Mouse (Mus musculus) layer of hippocampus, adult 8-10 months (tissue): Measurements from ENCODE around the gene Ltb4r2. TPM values are rescaled to one million over a fixed set of nuclear protein-coding genes. Genes with fewer than 3 reads are reported as not detected.
A peak's percentile ranks its signal among the peaks of the same experiment; 100 is the strongest.

Experiments
- DNase-seq, 2 experiments: peaks; one replicate each; pipeline ENCODE4 v3.0.0; 2022; ENCODE audit warnings: low spot score in 2 of 2
- total RNA-seq, 4 experiments: library from RNA; stranded (reverse); gene quantifications; 2 replicates each; pipeline ENCODE4 v1.2.4; 2022

The Ltb4r2 gene
- total RNA-seq: under 1 TPM in 3 of 4 experiments, not detected in 1; 0.16 to 0.23 (median 0.22) TPM

DNA sequence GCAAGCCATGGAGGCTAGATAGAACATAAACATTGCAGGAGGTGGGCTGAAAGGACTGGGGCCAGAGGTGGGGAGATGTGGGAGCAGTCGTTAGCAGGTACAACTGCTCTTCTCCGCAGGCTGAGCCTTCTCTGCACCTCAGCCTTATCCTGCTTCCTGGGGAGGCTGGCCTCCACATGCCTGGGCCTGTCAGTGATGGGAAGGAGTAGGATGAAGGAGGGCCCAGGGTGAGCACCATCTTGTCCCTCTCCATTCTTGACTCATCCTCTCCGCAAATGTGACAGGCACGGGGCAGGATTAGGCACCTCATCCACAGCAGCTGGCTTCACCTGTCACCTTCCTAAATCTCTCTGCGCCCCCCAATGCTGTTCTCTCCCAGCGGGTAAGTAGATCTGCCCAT lies at the start of gene Ltb4r2:
TSS of gene Ltb4r2 (plus strand) at position 266 of the 400 bp plus-strand sequence.
- no peak for DNase-seq

DNA sequence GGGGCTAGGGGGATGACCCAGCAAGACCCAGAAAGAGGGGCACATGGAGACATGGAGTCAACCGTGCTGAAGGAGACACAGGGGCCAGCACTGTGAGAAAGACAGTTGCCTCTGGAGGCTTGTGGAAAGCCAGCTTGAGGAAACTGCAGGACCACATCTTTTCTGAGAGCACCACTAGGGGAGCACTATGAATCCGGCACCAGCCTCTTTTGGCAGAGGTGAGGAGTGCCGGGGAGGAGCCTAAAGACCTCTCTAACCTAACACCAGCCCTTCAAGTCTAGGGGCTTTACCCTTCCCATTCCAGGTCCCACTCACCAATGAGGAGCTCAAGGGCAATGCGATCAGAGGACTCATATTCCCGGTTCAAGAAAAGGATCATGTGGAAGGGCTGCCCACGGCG lies 49.4 kb upstream of the Ltb4r2 start:
- DNase-seq: no peak

- DNase-seq: no peak
Measured at GRCm38 (mm10) chr14:55713007-55713728, 48.1 kb upstream of the Ltb4r2 start.

GRCm38 (mm10) chr14:55713729-55714122 lies 47.5 kb upstream of the Ltb4r2 start, which contains the start of gene Tgm1:
TSS of gene Tgm1 (minus strand) at chr14:55713926.
- DNase-seq: no peak

DNA sequence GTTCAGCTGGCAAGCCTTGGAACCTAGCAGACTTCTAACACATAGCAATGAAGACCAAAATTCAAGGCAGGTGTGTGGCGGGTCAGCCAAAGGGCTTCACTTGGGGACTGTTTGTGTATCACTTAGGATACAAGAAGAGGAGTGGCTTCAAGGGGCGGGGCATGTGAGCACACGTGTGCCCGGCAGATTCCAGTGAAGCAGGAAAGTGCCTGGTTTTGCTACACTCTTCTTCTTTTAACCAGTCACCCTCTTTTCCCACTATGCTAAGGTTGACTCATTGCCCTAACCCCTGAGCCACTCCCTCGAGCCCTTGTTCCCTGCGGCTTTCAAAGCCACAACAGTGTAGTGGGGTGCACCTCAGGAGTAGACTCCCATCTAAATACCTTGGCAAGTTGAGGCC lies 46.3 kb upstream of the Ltb4r2 start:
- DNase-seq: no peak

- DNase-seq: no peak
Measured at GRCm38 (mm10) chr14:55716271-55716670, 45.0 kb upstream of the Ltb4r2 start.

DNA sequence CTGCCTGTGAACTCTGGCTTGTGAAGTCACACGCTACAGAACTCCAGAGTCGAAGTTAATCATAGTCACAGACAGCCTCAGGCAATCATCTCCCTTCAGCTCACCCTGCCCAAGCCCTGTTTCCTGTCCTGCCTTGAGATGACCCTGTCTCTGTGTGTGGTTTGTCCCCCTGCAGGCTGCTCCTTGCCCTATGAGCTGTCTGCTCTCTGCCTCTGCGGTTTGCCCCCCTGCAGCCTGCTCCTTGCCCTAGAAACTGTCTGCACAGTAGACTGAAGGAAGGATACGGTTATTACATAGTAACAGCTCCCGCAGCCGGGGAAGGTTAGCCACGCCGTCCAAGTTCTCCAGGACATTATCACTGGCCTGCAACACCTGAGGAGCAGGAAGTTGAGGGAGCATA lies 44.3 kb upstream of the Ltb4r2 start:
- no peak for DNase-seq

GRCm38 (mm10) chr14:55719737-55720136 lies 41.5 kb upstream of the Ltb4r2 start:
- DNase-seq: no peak

- no peak for DNase-seq
Measured at GRCm38 (mm10) chr14:55720666-55721065, 40.6 kb upstream of the Ltb4r2 start.

DNA sequence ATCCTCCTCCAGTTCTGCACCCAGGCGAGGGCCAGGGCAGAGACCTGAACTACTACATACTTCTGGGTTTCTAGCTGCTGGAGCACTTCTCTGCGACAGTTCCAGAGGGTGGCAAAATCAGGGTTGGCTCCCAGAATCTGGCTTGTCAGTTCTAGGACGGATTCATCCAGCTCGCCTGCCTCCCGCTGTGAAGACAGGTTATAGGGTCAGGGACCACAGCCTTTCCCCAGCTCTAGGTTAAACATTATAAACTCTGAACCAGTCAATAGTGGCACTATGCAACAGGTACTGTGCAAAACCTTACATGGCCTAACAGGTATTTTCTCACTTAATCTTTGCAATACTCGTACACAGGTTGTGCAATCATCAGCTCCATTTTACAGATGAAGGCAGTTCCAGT lies 40.2 kb upstream of the Ltb4r2 start:
- DNase-seq: no peak

GRCm38 (mm10) chr14:55721700-55722437 lies 39.4 kb upstream of the Ltb4r2 start, which contains the start of gene Rabggta:
TSS of gene Rabggta (minus strand) at chr14:55722263.
- peak; percentile 88 to 93 for DNase-seq

DNA sequence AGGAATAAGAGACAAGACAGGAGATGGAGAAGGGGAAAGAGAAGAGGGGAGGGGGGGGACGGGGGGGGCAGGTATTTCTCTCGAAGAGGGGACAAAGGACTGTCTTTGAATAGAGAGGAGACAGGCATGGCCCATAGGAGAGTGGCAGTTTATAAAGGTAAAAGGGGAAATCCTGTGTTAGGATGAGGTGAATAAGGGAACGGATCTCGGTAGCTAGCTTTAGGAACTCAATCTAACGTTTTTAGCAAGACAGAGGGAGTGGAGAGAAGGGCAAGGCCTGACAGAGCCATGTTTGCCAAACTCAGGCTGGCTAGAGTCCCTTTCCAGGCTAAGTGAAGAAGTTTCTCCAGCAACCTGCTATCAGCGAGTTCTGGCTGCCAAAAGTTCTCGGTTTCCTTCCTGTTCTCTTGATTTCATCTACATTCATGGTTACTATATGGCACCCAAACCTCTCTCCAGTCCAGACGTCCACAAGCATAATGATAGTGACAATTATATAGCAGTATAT lies 38.7 kb upstream of the Ltb4r2 start:
- DNase-seq: no peak

- DNase-seq: no peak
Measured at GRCm38 (mm10) chr14:55723433-55723832, 37.8 kb upstream of the Ltb4r2 start.

- DNase-seq: no peak
Measured at GRCm38 (mm10) chr14:55724411-55724871, 36.8 kb upstream of the Ltb4r2 start.

DNA sequence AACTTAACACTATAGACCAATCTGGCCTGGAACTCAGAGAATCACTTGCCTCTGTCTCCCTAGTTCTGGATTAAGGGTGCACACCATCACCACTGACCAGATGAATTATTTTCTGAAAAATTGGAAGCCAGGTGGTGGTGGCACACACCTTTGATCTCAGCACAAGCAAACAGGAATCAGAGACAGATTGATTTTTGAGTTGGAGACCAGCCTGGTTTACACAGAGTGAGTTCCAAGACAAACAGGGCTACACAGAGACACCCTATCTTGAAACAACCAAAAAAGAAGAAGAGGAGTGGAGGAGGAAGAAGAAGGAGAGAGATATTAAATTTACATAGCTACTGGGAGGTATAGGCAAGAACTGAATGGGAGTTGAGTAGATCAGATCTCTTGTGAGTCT lies 35.0 kb upstream of the Ltb4r2 start:
- no peak for DNase-seq

DNA sequence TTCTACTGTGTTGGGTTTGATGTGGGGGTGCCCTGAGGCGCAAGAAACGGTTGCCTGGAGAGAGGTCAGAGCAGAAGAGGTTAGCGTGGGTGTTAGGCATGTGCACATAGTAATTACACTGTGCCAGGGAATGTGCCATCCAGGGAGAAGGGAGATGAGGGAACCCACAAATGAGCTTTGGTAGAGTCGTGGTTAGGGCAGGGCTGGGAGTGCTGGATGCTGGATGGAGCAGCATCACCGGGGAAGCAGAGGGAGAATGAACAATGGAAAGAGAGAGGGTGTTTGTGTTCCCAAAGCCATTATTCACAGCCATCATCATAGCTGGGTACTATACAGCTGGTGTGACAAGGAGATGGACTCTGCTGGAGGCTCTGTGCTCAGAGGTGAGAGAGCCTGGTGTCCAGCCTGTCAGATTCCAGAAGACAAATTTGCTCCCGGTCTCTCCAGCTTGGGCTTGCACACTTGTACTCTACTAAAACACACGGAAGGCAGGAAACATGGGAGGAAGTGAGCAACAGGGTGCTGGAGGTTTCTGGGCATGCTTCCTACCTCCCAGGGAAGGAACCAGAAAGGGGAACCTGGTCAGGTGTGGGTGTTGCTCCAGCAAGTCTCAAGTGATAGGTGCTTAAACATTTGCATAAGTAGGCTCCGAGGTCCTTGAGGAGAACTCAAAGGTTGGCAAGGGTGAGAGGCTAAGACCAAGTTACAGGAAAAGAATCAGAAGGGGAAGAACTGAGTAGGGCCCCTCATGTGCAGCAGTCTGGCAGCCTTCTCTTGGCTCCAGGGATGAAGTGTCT lies 33.1 kb upstream of the Ltb4r2 start:
- no peak for DNase-seq

DNA sequence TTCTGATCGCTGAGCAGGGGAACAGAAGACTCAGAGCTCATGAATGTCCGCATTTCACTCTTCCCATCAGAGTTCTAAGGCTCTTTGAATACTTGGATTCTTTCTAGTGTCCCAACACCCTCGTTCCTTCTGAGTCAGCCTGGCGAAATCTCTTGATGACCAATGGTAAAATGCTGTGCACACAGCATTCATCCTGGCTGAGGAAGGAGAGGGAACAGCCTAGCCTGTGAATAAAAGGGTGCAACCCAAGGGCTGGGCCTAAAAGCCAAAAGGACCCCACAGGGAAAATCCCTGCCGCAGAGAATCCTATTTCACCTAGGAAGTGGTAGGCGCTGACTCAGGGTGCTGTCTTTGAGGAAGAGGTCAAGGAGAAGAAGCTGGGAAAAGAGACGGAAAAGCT lies 31.1 kb upstream of the Ltb4r2 start:
- no peak for DNase-seq

DNA sequence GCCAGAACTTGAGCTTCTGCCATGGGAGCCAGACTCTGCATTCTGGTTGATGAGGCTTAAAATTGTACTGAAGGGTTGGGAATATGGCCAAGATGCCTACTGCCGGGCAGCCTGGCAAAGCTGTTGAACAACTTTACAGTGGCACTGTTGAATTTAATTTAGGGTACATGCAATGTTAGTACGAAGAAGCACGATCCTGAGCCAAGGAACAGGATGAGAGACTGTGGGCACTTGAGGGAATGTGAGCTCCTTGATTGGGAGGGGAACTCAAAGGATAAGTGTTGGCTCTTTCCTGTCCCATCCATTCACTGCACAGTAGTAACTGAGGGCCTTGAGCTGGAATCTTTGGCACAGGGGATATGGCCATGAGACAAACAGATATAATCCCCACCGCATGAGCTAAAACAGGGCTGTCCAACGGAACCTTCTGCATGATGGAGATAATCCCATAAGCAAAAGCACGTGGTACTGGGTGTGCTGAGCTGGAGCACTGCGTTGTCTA lies 30.6 kb upstream of the Ltb4r2 start:
- peak; percentile 35 to 44 for DNase-seq

DNA sequence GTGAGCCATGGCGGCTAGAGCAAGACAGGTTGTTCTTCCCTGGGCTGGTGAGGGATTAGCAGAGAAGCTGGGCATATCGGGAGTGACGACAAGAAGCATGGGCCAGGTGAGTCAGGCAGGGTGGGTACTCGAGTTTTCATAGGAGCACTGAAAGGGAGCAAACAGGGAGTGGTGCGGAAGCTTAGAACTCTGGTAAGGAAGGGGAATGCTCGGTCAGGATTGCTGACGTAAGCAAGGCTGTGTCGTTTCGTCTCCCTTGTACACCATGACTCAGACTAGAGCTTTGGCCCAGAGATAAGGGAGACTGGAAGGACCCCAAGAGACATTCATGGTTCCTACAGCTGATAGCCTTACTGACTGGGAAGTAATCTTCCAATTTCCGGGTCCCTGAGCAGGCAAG lies 27.3 kb upstream of the Ltb4r2 start:
- DNase-seq: no peak

GRCm38 (mm10) chr14:55734869-55735268 lies 26.4 kb upstream of the Ltb4r2 start:
- no peak for DNase-seq

DNA sequence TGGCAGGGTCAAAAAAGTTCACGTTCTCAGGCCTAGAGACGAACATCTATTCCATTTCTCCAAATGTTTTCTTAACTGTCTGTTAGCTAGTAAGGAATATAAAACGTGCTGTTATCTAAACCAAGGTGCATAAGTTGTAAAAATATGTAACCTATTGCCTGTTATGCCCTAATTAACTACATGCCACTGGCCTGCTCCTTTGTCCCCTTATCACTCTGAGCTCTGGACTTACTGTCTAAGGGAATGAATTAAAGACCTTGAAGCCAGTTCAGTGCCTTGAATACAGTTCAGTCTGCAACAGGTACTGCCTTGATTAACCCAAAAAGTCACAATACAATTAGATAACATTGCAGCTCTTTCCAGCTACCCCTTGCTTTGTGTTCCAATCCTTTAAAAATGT lies 25.9 kb upstream of the Ltb4r2 start:
- no peak for DNase-seq
